Mouse (Mus musculus): ENCODE data around the gene Ano8. TPM values are rescaled to one million over a fixed set of nuclear protein-coding genes. Genes with fewer than 3 reads are reported as not detected.
"Not testable (repeated sequence)": the region's sequence is repeated elsewhere in the genome, so short reads cannot be mapped to it uniquely, and the experiment has no call there.

The Ano8 gene
- total RNA-seq (2021), result 10 to 100 TPM; 18.1 to 18.6 TPM

DNA sequence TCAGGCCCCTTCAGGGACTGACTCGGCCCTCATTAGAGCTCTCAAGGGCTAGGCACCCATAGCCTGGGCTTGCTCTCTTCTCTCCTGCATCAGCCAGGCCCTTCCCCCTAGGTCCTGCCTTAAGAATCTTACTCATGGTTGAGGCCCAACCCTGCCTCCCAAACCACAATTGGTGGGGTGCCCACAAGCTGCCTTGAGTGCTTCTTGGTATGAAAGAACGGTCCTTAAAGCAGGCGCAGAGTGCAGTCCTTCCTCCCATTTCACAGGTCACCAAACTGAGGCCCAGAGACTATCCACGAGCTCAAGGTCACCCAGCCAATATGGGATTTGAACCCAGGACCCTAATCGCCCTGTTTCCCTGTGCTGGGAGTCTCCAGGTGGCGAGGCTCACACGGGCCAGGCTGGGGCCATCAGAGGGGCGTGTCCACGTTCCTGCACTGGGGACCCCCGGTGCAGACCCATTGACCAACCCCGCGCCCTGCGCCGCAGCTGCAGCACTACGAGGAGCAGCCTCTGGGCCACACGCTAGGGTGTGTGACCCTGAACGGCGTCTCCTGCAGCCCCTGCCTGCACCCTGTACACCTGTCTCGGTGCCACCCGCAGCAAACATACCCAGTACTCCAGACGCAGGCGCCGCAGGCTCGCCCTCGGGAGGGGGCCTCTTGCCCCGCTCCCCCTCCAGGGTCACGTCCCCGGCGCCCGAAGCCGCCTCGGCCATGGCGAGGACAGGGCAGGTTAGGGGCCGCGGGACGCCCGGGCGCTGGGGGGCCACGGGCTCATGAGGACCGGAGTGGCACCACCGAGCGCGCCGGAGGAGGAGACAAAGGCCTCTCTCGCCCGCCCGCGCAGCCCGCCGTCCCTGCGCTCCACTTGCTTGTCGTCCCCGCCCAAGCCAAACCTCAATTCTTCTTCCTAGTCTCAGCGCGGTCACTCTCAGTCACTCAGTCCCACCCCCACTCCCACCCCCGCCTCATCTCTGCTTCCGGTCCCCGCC is at the start of gene Ano8:
TSS of gene Ano8 (minus strand) at position 822 of the 994 bp plus-strand sequence.
- peak; percentile 81 to 82 for DNase-seq
- intact Hi-C loops (cut with DNase I), result loop anchor here (5.0 kb wide), 1 partner anchor 118 kb away; the partner anchor contains the start of gene Use1

- intact Hi-C loops (cut with DNase I), result no loop called here
- DNase-seq, result no peak
These were observed 48.6 kb upstream of the Ano8 start for GRCm38 (mm10) chr8:71534263-71534810.

GRCm38 (mm10) chr8:71530735-71531467 is 45.1 kb upstream of the Ano8 start:
- intact Hi-C loops (cut with DNase I), result not testable (repeated sequence)

DNA sequence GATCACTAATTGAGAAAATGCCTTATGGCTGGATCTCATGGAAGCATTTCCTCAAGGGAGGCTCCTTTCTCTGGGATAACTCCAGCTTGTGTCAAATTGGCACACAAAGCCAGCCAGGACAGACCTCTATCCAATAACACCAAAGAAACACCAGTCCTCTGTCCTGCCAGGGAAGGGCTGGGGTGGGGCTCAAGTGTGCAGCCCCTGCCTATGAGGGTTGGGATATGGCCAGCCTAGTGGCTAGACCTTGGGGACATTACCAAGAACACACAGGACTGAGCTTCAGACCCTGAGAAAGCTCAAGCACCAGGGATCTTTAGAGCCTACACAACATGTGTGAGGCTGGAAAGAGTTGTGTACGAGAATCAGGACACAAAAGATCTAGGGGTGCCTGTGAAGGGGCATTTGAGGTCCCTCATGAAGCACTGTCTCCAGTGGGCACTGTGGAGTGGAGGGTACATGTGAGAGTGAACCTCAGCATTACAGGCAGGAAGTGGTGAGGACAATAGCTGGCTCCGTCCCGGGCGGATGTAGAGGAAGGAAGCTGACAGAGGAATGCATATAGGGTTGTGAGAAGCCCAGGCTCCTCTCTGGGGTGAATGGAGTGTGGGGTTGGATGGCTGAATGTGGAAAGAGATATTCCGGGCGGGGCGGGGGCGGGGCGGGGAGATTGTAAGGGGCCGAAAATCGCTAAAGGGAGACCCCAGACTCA is 42.8 kb upstream of the Ano8 start:
- intact Hi-C loops (cut with DNase I), result no loop called here
- DNase-seq, result peak in 1 of 2 experiments; percentile 41

More at GRCm38 (mm10) chr8:71530735-71531467, 45.1 kb upstream of the Ano8 start:
- not testable (repeated sequence) for DNase-seq

DNA sequence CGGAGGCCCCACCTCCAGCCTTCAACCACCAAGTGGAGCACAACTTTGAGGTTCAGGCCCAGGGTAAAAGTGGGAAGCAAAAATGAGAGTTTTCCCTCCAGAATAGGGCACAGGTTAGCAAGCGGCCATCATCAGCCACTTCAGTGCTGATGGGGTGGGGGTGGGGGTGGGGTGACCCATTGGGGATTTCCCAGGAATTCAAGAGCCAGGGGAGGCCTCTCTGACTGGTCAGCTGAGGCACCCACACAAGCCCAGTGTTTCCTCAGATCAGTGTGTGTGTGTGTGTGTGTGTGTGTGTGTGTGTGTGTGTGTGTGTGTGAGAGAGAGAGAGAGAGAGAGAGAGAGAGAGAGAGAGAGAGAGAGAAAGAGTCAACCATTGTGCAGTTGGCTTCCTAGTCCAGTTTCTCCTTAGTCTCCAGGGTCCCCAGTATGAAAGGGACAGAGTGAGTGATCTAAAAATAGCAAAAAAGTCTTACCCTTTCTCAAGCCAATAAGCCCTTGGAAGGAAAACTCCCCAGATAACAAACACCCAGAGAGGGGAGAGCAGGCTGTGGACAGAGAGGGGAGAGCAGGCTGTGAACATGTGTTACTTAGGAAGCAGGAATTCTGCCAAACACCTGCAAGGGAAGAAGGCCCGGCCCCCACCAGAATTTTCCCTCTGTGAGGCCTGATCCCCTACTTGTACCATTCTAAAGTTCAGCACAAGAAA is 41.6 kb upstream of the Ano8 start:
- no peak for DNase-seq
- intact Hi-C loops (cut with DNase I), result no loop called here

- no peak for DNase-seq
- intact Hi-C loops (cut with DNase I), result no loop called here
These were observed 40.5 kb upstream of the Ano8 start for GRCm38 (mm10) chr8:71526272-71526671.

DNA sequence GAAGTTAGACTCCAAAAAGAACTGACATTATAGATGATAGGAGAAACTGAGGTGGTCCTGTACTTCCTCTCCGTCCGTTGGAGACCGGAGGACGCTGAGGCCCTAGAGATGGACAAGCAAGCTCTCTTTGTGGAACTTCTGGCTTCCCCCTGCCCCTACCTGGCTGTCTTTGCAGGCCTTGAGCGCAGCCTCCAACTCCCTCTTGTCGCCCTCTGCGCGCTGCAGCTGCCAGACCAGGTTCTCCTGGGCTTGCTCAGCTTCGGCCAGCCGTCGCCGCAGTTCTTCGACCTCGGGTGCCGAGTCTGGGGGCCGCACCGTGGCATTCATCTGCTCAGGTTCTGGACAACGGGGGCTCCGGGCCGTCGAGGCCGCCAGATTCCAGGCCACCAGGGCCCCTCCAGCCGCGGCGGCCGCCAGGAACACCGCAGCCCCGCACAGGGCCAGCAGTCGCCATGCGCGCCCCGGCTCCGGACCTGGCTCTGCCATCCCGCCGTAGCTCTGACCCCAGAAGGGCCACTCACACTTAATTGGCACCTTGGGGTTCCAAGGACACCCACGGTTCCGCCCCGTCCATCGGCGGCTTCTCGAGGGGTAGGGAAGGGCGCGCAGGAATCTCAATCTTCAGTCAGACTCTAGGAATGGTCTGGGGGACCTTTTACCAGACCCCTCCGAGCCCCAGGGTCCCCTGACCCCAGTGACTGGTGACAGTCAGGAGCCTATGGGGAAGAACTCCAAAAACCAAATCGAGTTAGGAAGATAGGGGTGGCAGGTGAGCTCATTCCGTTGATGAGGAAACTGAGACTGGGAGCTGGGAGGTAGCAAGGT is 39.7 kb upstream of the Ano8 start, which contains the start of gene Ccdc194:
TSS of gene Ccdc194 (minus strand) at position 486 of the 825 bp plus-strand sequence.
- DNase-seq, result no peak
- intact Hi-C loops (cut with DNase I), result no loop called here

GRCm38 (mm10) chr8:71521634-71522033 is 35.9 kb upstream of the Ano8 start:
- intact Hi-C loops (cut with DNase I), result loop anchor here (1.0 kb wide), 2 partner anchors 26 to 80 kb away; no protein-coding TSS in a partner anchor
- DNase-seq, result peak; percentile 98 to 99

- intact Hi-C loops (cut with DNase I), result not testable (repeated sequence)
- DNase-seq, result peak; percentile 61 to 76
These were observed 33.5 kb upstream of the Ano8 start for GRCm38 (mm10) chr8:71519037-71519825.

GRCm38 (mm10) chr8:71516786-71517185 is 31.0 kb upstream of the Ano8 start:
- DNase-seq, result no peak
- intact Hi-C loops (cut with DNase I), result no loop called here

- intact Hi-C loops (cut with DNase I), result no loop called here
- no peak for DNase-seq
These were observed 29.3 kb upstream of the Ano8 start for GRCm38 (mm10) chr8:71515043-71515442.

DNA sequence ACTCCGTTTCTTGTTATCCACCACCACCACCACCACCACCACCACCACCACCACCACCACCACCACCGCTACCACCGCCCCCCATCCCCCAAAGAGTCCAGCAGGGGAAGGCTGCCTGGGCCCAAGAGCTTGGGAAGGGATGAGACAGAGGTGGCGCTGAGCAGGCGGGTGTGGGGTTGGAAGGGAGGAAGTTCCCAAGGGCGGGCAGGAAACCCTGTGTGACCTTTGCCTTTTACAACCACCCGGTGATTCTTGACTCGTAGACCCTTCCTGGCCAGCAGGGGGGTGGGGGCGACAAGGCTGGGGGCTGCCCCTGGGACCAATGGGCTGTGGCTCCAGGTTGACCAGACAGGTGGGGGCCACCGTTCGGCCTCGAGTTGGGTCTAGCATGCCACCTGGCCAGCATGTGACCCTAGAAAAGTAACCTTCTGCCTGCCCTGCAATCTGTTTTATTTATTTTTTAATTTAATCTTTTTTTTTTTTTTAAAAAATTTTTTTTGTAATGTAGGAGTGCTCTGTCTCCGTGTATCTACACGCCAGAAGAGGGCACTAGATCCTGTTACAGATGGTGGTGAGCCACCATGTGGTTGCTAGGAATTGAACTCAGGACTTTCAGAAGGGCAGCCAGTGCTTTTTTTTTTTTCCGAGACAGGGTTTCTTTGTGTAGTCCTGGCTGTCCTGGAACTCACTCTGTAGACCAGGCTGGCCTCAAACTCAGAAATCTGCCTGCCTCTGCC is 27.4 kb upstream of the Ano8 start:
- no peak for DNase-seq
- intact Hi-C loops (cut with DNase I), result no loop called here

DNA sequence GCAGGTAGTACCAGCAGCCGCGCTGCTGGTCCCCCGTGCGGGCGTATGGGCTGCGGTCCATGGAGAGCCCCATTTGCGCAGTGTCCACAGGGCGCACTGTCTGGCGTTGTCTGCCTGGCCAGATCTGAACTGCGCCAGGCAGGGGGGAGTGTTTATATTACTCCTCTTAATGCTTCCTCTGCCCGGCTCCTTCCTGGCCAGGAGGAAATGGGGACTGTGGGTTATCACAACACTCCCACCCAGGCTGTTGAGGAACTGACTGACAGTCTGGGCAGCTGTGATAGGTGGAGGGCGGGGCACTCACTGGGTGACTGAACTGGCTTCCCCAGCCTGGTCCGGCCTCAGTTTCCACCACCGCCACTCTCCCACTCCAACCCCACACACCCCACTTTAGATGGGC is 25.9 kb upstream of the Ano8 start, which contains the start of gene Plvap:
TSS of gene Plvap (minus strand) at position 109 of the 400 bp plus-strand sequence.
- no peak for DNase-seq
- intact Hi-C loops (cut with DNase I), result no loop called here

DNA sequence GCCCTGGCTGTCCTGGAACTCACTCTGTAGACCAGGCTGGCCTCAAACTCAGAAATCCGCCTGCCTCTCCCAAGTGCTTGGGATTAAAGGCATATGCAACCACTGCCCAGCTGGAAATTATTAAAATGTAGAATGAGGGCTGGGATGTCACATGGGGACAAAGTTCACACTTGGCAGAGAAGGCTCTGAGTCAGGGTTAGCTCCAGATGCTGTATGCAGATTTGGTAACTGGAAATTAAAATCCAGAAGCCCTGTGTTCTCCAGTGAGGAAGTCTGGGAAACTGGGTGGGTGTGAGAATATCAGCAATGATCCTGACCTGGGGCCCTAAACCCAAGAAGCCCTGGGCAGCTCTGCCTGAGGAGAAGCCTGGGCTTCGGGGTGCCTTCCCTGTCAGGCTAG is 23.6 kb upstream of the Ano8 start:
- DNase-seq, result no peak
- intact Hi-C loops (cut with DNase I), result no loop called here

DNA sequence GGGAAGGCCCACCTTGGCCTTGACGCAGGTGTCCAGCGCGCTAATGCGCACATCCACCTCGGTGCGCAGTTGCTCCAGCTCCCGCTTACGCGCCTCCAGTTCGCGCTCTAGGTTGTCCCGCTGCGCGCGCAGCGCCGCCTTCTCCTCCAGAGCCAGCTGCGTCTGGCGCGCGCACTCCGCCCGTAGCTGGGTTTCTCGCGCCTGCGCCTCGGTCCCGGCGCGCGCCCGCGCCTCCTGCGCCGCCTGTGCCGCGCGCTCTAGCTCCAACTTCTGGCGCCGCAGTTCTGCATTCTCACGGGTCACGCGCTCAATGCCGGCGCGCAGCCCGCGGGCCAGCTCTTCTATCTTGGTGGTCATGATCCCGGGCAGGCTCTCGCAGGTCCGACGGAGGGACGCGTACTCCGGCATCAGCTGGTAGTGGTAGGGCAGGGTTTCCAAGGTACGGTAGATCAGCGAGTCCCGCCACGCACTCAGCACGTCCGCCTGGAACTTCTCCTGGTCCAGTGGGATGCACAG is 21.9 kb upstream of the Ano8 start:
- intact Hi-C loops (cut with DNase I), result no loop called here
- DNase-seq, result peak; percentile 74 to 76

- intact Hi-C loops (cut with DNase I), result no loop called here
- DNase-seq, result peak in 1 of 2 experiments; percentile 68
These were observed 20.2 kb upstream of the Ano8 start for GRCm38 (mm10) chr8:71505979-71506378.

GRCm38 (mm10) chr8:71505326-71505725 is 19.6 kb upstream of the Ano8 start:
- DNase-seq, result no peak
- intact Hi-C loops (cut with DNase I), result no loop called here

Measured in heart, postnatal 36 days (tissue).